Mouse (Mus musculus): ENCODE data around the gene Slc38a4. TPM values are rescaled to one million over a fixed set of nuclear protein-coding genes. Genes with fewer than 3 reads are reported as not detected.

The Slc38a4 gene
- polyA plus RNA-seq, 1 experiment: 0.04 TPM

GRCm38 (mm10) chr15:97019323-97019722 is 36.4 kb downstream of the Slc38a4 start:
- no peak overlapping the region for H3K4me2 ChIP-seq (ENCODE audit: low read depth)

GRCm38 (mm10) chr15:97017195-97017594 is 38.6 kb downstream of the Slc38a4 start:
- H3K27me3 ChIP-seq (ENCODE audit: control insufficient read depth, insufficient read depth, insufficient read length): no peaks in the 10 kb centered on the region
- no peak for TF ChIP-seq CEBPB (IDR thresholded peaks at IDR 0.05; ENCODE audit: insufficient read depth, poor library complexity, severe bottlenecking)
- no peak overlapping the region for H3K4me3 ChIP-seq
- H3ac ChIP-seq (ENCODE audit: control insufficient read depth, insufficient read length): no peak overlapping the region
- H3K36me3 ChIP-seq (ENCODE audit: control insufficient read depth, insufficient read depth): no peaks in the 10 kb centered on the region
- no peak overlapping the region for H3K4me2 ChIP-seq (ENCODE audit: low read depth)
- H3K79me2 ChIP-seq (ENCODE audit: control insufficient read depth, insufficient read depth): no peaks in the 10 kb centered on the region

More at GRCm38 (mm10) chr15:97019323-97019722, 36.4 kb downstream of the Slc38a4 start:
- Histone ChIP-seq H3K36me3 (ENCODE audit: control insufficient read depth, insufficient read depth) (no peaks in the 10 kb centered on the region), H3K4me3 (no peak overlapping the region), H3K27me3 (ENCODE audit: control insufficient read depth, insufficient read depth, insufficient read length) (no peaks in the 10 kb centered on the region), H3ac (ENCODE audit: control insufficient read depth, insufficient read length) (no peak overlapping the region), H3K79me2 (ENCODE audit: control insufficient read depth, insufficient read depth) (no peaks in the 10 kb centered on the region)
- TF ChIP-seq MYOG (IDR thresholded peaks at IDR 0.05; ENCODE audit: control insufficient read depth in 1 of 3, insufficient read depth in 1 of 3, insufficient read length in 2 of 3, low read depth in 2 of 3) (no peak), CEBPB (IDR thresholded peaks at IDR 0.05; ENCODE audit: insufficient read depth, poor library complexity, severe bottlenecking) (no peak), MYOD1 (IDR thresholded peaks at IDR 0.05; ENCODE audit: control insufficient read depth in 1 of 3, insufficient read length in 2 of 3, low read depth in 2 of 3) (no peak), SRF (IDR thresholded peaks at IDR 0.05; ENCODE audit: control insufficient read depth, insufficient read length, low read depth) (no peak), USF1 (IDR thresholded peaks at IDR 0.05; ENCODE audit: low read depth) (no peak)

GRCm38 (mm10) chr15:97015036-97015596 is 40.6 kb downstream of the Slc38a4 start:
- no peak for TF ChIP-seq USF1 (IDR thresholded peaks at IDR 0.05; ENCODE audit: low read depth)
- peak; percentile 17 to 92 (median 86) for TF ChIP-seq MYOD1 (IDR thresholded peaks at IDR 0.05; ENCODE audit: control insufficient read depth in 1 of 3, insufficient read length in 2 of 3, low read depth in 2 of 3)
- peak in 1 of 3 experiments; percentile 18 for TF ChIP-seq MYOG (IDR thresholded peaks at IDR 0.05; ENCODE audit: control insufficient read depth in 1 of 3, insufficient read depth in 1 of 3, insufficient read length in 2 of 3, low read depth in 2 of 3)
- no peak for TF ChIP-seq CEBPB (IDR thresholded peaks at IDR 0.05; ENCODE audit: insufficient read depth, poor library complexity, severe bottlenecking)
- Histone ChIP-seq H3K4me3 (no peak overlapping the region), H3K27me3 (ENCODE audit: control insufficient read depth, insufficient read depth, insufficient read length) (no peaks in the 10 kb centered on the region), H3ac (ENCODE audit: control insufficient read depth, insufficient read length) (no peak overlapping the region), H3K4me2 (ENCODE audit: low read depth) (no peak overlapping the region), H3K79me2 (ENCODE audit: control insufficient read depth, insufficient read depth) (no peaks in the 10 kb centered on the region), H3K36me3 (ENCODE audit: control insufficient read depth, insufficient read depth) (no peaks in the 10 kb centered on the region)

GRCm38 (mm10) chr15:97011599-97012372 is 44.0 kb downstream of the Slc38a4 start:
- Histone ChIP-seq H3K36me3 (ENCODE audit: control insufficient read depth, insufficient read depth) (no peaks in the 10 kb centered on the region), H3K4me2 (ENCODE audit: low read depth) (no peak overlapping the region), H3K79me2 (ENCODE audit: control insufficient read depth, insufficient read depth) (no peaks in the 10 kb centered on the region), H3K4me3 (no peak overlapping the region), H3K27me3 (ENCODE audit: control insufficient read depth, insufficient read depth, insufficient read length) (no peaks in the 10 kb centered on the region), H3ac (ENCODE audit: control insufficient read depth, insufficient read length) (no peak overlapping the region)
- TF ChIP-seq CEBPB (IDR thresholded peaks at IDR 0.05; ENCODE audit: insufficient read depth, poor library complexity, severe bottlenecking): no peak
- no peak for TF ChIP-seq POLR2AphosphoS2 (IDR thresholded peaks at IDR 0.05; ENCODE audit: insufficient read length, low read depth)
- no peak for TF ChIP-seq SRF (IDR thresholded peaks at IDR 0.05; ENCODE audit: control insufficient read depth, insufficient read length, low read depth)
- no peak for TF ChIP-seq USF1 (IDR thresholded peaks at IDR 0.05; ENCODE audit: low read depth)
- TF ChIP-seq TCF3 (IDR thresholded peaks at IDR 0.05; ENCODE audit: insufficient read length, low read depth): no peak
- no peak for TF ChIP-seq MYOD1 (IDR thresholded peaks at IDR 0.05; ENCODE audit: control insufficient read depth in 1 of 3, insufficient read length in 2 of 3, low read depth in 2 of 3)
- no peak for TF ChIP-seq POLR2A (IDR thresholded peaks at IDR 0.05; ENCODE audit: insufficient read length, low read depth)
- no peak for TF ChIP-seq TCF12 (IDR thresholded peaks at IDR 0.05; ENCODE audit: insufficient read depth, poor library complexity, severe bottlenecking)
- no peak for TF ChIP-seq E2F4 (IDR thresholded peaks at IDR 0.05; ENCODE audit: insufficient read depth)
- TF ChIP-seq MYOG (IDR thresholded peaks at IDR 0.05; ENCODE audit: control insufficient read depth in 1 of 3, insufficient read depth in 1 of 3, insufficient read length in 2 of 3, low read depth in 2 of 3): no peak
- no peak for TF ChIP-seq MAX (IDR thresholded peaks at IDR 0.05; ENCODE audit: low read depth)
- no peak for TF ChIP-seq REST (IDR thresholded peaks at IDR 0.05; ENCODE audit: insufficient read depth, insufficient read length)

- H3K27me3 ChIP-seq (ENCODE audit: control insufficient read depth, insufficient read depth, insufficient read length): no peaks in the 10 kb centered on the region
- no peaks in the 10 kb centered on the region for H3K79me2 ChIP-seq (ENCODE audit: control insufficient read depth, insufficient read depth)
- no peaks in the 10 kb centered on the region for H3K36me3 ChIP-seq (ENCODE audit: control insufficient read depth, insufficient read depth)
- no peak overlapping the region for H3K4me2 ChIP-seq (ENCODE audit: low read depth)
- H3ac ChIP-seq (ENCODE audit: control insufficient read depth, insufficient read length): no peak overlapping the region
- TF ChIP-seq SRF (IDR thresholded peaks at IDR 0.05; ENCODE audit: control insufficient read depth, insufficient read length, low read depth): no peak
- TF ChIP-seq E2F4 (IDR thresholded peaks at IDR 0.05; ENCODE audit: insufficient read depth): no peak
- no peak for TF ChIP-seq CEBPB (IDR thresholded peaks at IDR 0.05; ENCODE audit: insufficient read depth, poor library complexity, severe bottlenecking)
- TF ChIP-seq POLR2AphosphoS2 (IDR thresholded peaks at IDR 0.05; ENCODE audit: insufficient read length, low read depth): no peak
- no peak for TF ChIP-seq USF1 (IDR thresholded peaks at IDR 0.05; ENCODE audit: low read depth)
- no peak for TF ChIP-seq REST (IDR thresholded peaks at IDR 0.05; ENCODE audit: insufficient read depth, insufficient read length)
- no peak for TF ChIP-seq MYOD1 (IDR thresholded peaks at IDR 0.05; ENCODE audit: control insufficient read depth in 1 of 3, insufficient read length in 2 of 3, low read depth in 2 of 3)
- H3K4me3 ChIP-seq: no peak overlapping the region
Measured at GRCm38 (mm10) chr15:97009271-97009670, 46.5 kb downstream of the Slc38a4 start.

Data from myocyte (in vitro differentiated cells).